Mouse (Mus musculus): ENCODE measurements at regions not wholly inside any gene's neighbourhood (a gene's known extent, or its start where the extent isn't known, plus 50 kb on each side); places are given as distances from the start of the nearest gene placed in this dataset.

GRCm38 (mm10) chr16:93458011-93458585 is 145.8 kb downstream of the Setd4 start:
- TF ChIP-seq MYOD1 (IDR thresholded peaks at IDR 0.05; ENCODE audit: control insufficient read depth in 1 of 3, insufficient read length in 2 of 3, low read depth in 2 of 3) (no peak), POLR2AphosphoS2 (IDR thresholded peaks at IDR 0.05; ENCODE audit: insufficient read length, low read depth) (no peak), USF1 (IDR thresholded peaks at IDR 0.05; ENCODE audit: low read depth) (no peak), POLR2A (IDR thresholded peaks at IDR 0.05; ENCODE audit: insufficient read length, low read depth) (no peak), E2F4 (IDR thresholded peaks at IDR 0.05; ENCODE audit: insufficient read depth) (no peak), CEBPB (IDR thresholded peaks at IDR 0.05; ENCODE audit: insufficient read depth, poor library complexity, severe bottlenecking) (no peak), MAX (IDR thresholded peaks at IDR 0.05; ENCODE audit: low read depth) (no peak), REST (IDR thresholded peaks at IDR 0.05; ENCODE audit: insufficient read depth, insufficient read length) (no peak)
